Mouse (Mus musculus) megakaryocyte-erythroid progenitor cell, adult 5 weeks (primary cell): Measurements from ENCODE around the gene Serpinb9g. TPM values are rescaled to one million over a fixed set of nuclear protein-coding genes. Genes with fewer than 3 reads are reported as not detected.

Source experiments
- polyA plus RNA-seq: library from polyadenylated mRNA; stranded (reverse); fragments of >175 nt; gene quantifications from 2 replicates; pipeline ENCODE4 v1.2.3, GENCODE M21; 2012

Gene Serpinb9g
- not detected in 2 replicates for polyA plus RNA-seq

DNA sequence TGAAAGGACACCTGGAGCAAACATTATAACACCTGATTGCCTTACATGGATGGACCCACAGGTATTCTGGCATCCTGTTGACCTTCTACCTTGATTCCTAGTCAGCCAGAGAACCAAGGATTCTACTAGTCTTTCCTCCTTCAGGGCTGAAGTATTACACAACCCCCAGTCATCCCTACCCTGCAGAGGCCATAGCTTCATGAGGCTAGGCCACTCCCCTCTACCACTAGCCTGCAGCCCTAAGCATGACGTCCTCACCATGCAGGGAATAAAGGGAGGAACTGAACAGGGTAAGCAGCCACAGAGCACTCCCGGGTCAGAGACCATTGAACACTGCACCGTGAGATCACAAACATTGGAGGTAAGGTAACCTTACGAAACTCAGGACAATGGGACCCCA, at the start of gene Serpinb9g:
TSS of gene Serpinb9g (plus strand) at position 301 of the 400 bp plus-strand sequence.

Other genes starting within 250 kb of the Serpinb9g start
- gene Serpinb9e, start 235.2 kb upstream of the Serpinb9g start, polyA plus RNA-seq: not detected in 2 replicates
- not detected in 2 replicates for gene Serpinb9f, start 160.7 kb upstream of the Serpinb9g start, polyA plus RNA-seq
- gene Gm11397, start 89.0 kb upstream of the Serpinb9g start, polyA plus RNA-seq: not detected in 2 replicates
- gene Serpinb6d, start 176.6 kb downstream of the Serpinb9g start, polyA plus RNA-seq: not detected in 2 replicates